Mouse (Mus musculus) testis, adult 2 months (tissue): ENCODE measurements around the gene Cav3.

ENCODE experiments used
- CTCF ChIP-seq: fragments of 200-500 bp; IDR thresholded peaks from 2 replicates; pipeline ENCODE4 v1.5.1; 2012; ENCODE audit warnings: low read depth, mild to moderate bottlenecking, inconsistent platforms, low read length, moderate library complexity; ENCODE audit not compliant: control insufficient read depth, insufficient read depth, insufficient replicate concordance
- POLR2A ChIP-seq: fragments of 200-500 bp; IDR thresholded peaks from 2 replicates; pipeline ENCODE4 v1.6.1; 2012; ENCODE audit warnings: low read depth, mild to moderate bottlenecking, inconsistent platforms, low read length, moderate library complexity; ENCODE audit not compliant: control insufficient read depth

- TF ChIP-seq POLR2A = no peak
- no peak for TF ChIP-seq CTCF
These were observed 32.2 kb downstream of the Cav3 start for GRCm38 (mm10) chr6:112491521-112491920.
